Mouse (Mus musculus) midbrain, embryonic 12.5 days (tissue): ENCODE data around the gene Myrfl. TPM values are rescaled to one million over a fixed set of nuclear protein-coding genes. Genes with fewer than 3 reads are reported as not detected.

Experiments used
- ATAC-seq: fragments of 200-750 bp; cut with Nextera tagmentation; 2 replicates; pipeline ENCODE4 v1.8.0; 2017; ENCODE audit warnings: low read depth, moderate TSS enrichment, moderate library complexity; ENCODE audit not compliant: low FRiP score
- H3K27ac ChIP-seq: fragments of 300-500 bp; sonication (generic); replicated peaks from 2 replicates; pipeline ENCODE4 v1.5.1; 2016; ENCODE audit warnings: mild to moderate bottlenecking
- H3K27me3 ChIP-seq: fragments of 300-500 bp; sonication (generic); 2 replicates; pipeline ENCODE4 v1.6.1; 2016; ENCODE audit warnings: mild to moderate bottlenecking
- H3K36me3 ChIP-seq: fragments of 300-500 bp; sonication (generic); 2 replicates; pipeline ENCODE4 v1.6.1; 2016
- H3K4me1 ChIP-seq: fragments of 300-500 bp; sonication (generic); 2 replicates; pipeline ENCODE4 v1.6.1; 2016
- H3K4me2 ChIP-seq: fragments of 300-500 bp; sonication (generic); replicated peaks from 2 replicates; pipeline ENCODE4 v1.6.1; 2016; ENCODE audit warnings: mild to moderate bottlenecking, moderate library complexity
- H3K4me3 ChIP-seq: fragments of 300-500 bp; sonication (generic); 2 replicates; pipeline ENCODE4 v1.5.1; 2016; ENCODE audit warnings: mild to moderate bottlenecking
- H3K9ac ChIP-seq: fragments of 300-500 bp; sonication (generic); replicated peaks from 2 replicates; pipeline ENCODE4 v1.6.1; 2016; ENCODE audit warnings: mild to moderate bottlenecking, moderate library complexity
- H3K9me3 ChIP-seq: fragments of 300-500 bp; sonication (generic); 2 replicates; pipeline ENCODE4 v1.6.1; 2016; ENCODE audit warnings: mild to moderate bottlenecking
- WGBS: fragments of 180-500 bp; shearing (Covaris S2); methylation state at CpG from one replicate; pipeline ENCODE4 v1.1.7; 2016; 5-methylcytosine and 5-hydroxymethylcytosine counted together
- polyA plus RNA-seq: library from polyadenylated mRNA; unstranded; fragments of >200 nt; fragmentation: Nextera tagmentation; extraction: Ambion mirVana; gene quantifications from 2 replicates; pipeline ENCODE4 v1.2.1, GENCODE M21; 2016

The Myrfl gene
- polyA plus RNA-seq, 1 experiment from 2014 or later = 0.09 TPM

GRCm38 (mm10) chr10:116742696-116743095 lies 154.0 kb downstream of the Myrfl start:
- Histone ChIP-seq H3K27ac (no peak overlapping the region), H3K4me2 (no peak overlapping the region), H3K4me1 (no peaks in the 10 kb centered on the region), H3K9ac (no peak overlapping the region), H3K9me3 (no peaks in the 10 kb centered on the region), H3K27me3 (no peaks in the 10 kb centered on the region), H3K4me3 (no peak overlapping the region), H3K36me3 (no peaks in the 10 kb centered on the region)
- ATAC-seq = no peak
- 83% methylated on average over 2 of the region's 2 CpGs for WGBS

- no peaks in the 10 kb centered on the region for H3K9me3 ChIP-seq
- no peak for ATAC-seq
- no peak overlapping the region for H3K9ac ChIP-seq
- no peaks in the 10 kb centered on the region for H3K4me1 ChIP-seq
- no peaks in the 10 kb centered on the region for H3K27me3 ChIP-seq
- WGBS = 92% methylated on average over 8 of the region's 8 CpGs
- no peak overlapping the region for H3K4me3 ChIP-seq
- no peak overlapping the region for H3K4me2 ChIP-seq
- H3K27ac ChIP-seq = no peak overlapping the region
- no peaks in the 10 kb centered on the region for H3K36me3 ChIP-seq
Measured at GRCm38 (mm10) chr10:116742189-116742588, 154.5 kb downstream of the Myrfl start.

- Histone ChIP-seq H3K9ac (no peak overlapping the region), H3K9me3 (no peaks in the 10 kb centered on the region), H3K4me2 (no peak overlapping the region), H3K27me3 (no peaks in the 10 kb centered on the region), H3K27ac (no peak overlapping the region), H3K4me1 (no peaks in the 10 kb centered on the region), H3K4me3 (no peak overlapping the region), H3K36me3 (no peaks in the 10 kb centered on the region)
- peak; percentile 34; the same call in 1 of the 2 replicates for ATAC-seq
- 80% methylated on average over 6 of the region's 6 CpGs for WGBS
Measured at GRCm38 (mm10) chr10:116741343-116741742, 155.4 kb downstream of the Myrfl start.

- WGBS = 77% methylated on average over 7 of the region's 7 CpGs
- Histone ChIP-seq H3K4me1 (no peaks in the 10 kb centered on the region), H3K9me3 (no peaks in the 10 kb centered on the region), H3K27me3 (no peaks in the 10 kb centered on the region), H3K4me2 (no peak overlapping the region), H3K27ac (no peak overlapping the region), H3K9ac (no peak overlapping the region), H3K4me3 (no peak overlapping the region), H3K36me3 (no peaks in the 10 kb centered on the region)
- ATAC-seq = no peak
Measured at GRCm38 (mm10) chr10:116740073-116740472, 156.6 kb downstream of the Myrfl start.

GRCm38 (mm10) chr10:116738533-116738932 lies 158.2 kb downstream of the Myrfl start:
- no peak for ATAC-seq
- no peaks in the 10 kb centered on the region for H3K27me3 ChIP-seq
- H3K4me1 ChIP-seq = no peaks in the 10 kb centered on the region
- WGBS = 87% methylated on average over 8 of the region's 8 CpGs
- no peak overlapping the region for H3K27ac ChIP-seq
- H3K9me3 ChIP-seq = no peaks in the 10 kb centered on the region
- no peaks in the 10 kb centered on the region for H3K36me3 ChIP-seq
- H3K4me3 ChIP-seq = no peak overlapping the region
- H3K4me2 ChIP-seq = no peak overlapping the region
- no peak overlapping the region for H3K9ac ChIP-seq

GRCm38 (mm10) chr10:116735607-116736006 lies 161.1 kb downstream of the Myrfl start:
- Histone ChIP-seq H3K27me3 (no peaks in the 10 kb centered on the region), H3K27ac (no peak overlapping the region), H3K9ac (no peak overlapping the region), H3K9me3 (no peaks in the 10 kb centered on the region), H3K4me2 (no peak overlapping the region), H3K4me1 (no peaks in the 10 kb centered on the region), H3K4me3 (no peak overlapping the region), H3K36me3 (no peaks in the 10 kb centered on the region)
- ATAC-seq = no peak
- WGBS = 90% methylated on average over 8 of the region's 8 CpGs

GRCm38 (mm10) chr10:116733651-116734050 lies 163.1 kb downstream of the Myrfl start:
- H3K4me2 ChIP-seq = no peak overlapping the region
- H3K27me3 ChIP-seq = 0 out of 2 replicates have a peak, but pooled peaks cover 4% of the 10 kb centered on the region
- H3K9ac ChIP-seq = no peak overlapping the region
- H3K27ac ChIP-seq = no peak overlapping the region
- no peak for ATAC-seq
- WGBS = 85% methylated on average over 7 of the region's 7 CpGs
- no peaks in the 10 kb centered on the region for H3K36me3 ChIP-seq
- no peaks in the 10 kb centered on the region for H3K9me3 ChIP-seq
- no peak overlapping the region for H3K4me3 ChIP-seq
- no peaks in the 10 kb centered on the region for H3K4me1 ChIP-seq

GRCm38 (mm10) chr10:116730033-116730652 lies 166.6 kb downstream of the Myrfl start:
- peaks cover 8% of the 10 kb centered on the region; the same call in 1 of the 2 replicates for H3K4me1 ChIP-seq
- H3K9me3 ChIP-seq = no peaks in the 10 kb centered on the region
- ATAC-seq = no peak
- H3K27me3 ChIP-seq = peaks cover 16% of the 10 kb centered on the region; the same call in 1 of the 2 replicates
- no peak overlapping the region for H3K4me2 ChIP-seq
- H3K4me3 ChIP-seq = no peak overlapping the region
- H3K36me3 ChIP-seq = no peaks in the 10 kb centered on the region
- 62% methylated on average over 10 of the region's 10 CpGs for WGBS
- no peak overlapping the region for H3K9ac ChIP-seq
- H3K27ac ChIP-seq = no peak overlapping the region

- H3K36me3 ChIP-seq = no peaks in the 10 kb centered on the region
- 79% methylated on average over 7 of the region's 10 CpGs for WGBS
- H3K9me3 ChIP-seq = no peaks in the 10 kb centered on the region
- peaks cover 16% of the 10 kb centered on the region; the same call in 1 of the 2 replicates for H3K27me3 ChIP-seq
- no peak overlapping the region for H3K27ac ChIP-seq
- no peak overlapping the region for H3K4me2 ChIP-seq
- peaks cover 8% of the 10 kb centered on the region; the same call in 1 of the 2 replicates for H3K4me1 ChIP-seq
- ATAC-seq = no peak
- H3K4me3 ChIP-seq = no peak overlapping the region
- no peak overlapping the region for H3K9ac ChIP-seq
Measured at GRCm38 (mm10) chr10:116728860-116729259, 167.9 kb downstream of the Myrfl start.

GRCm38 (mm10) chr10:116727702-116728298 lies 168.9 kb downstream of the Myrfl start:
- Histone ChIP-seq H3K4me2 (0 out of 2 replicates have a peak overlapping the region, but pooled peaks have one; percentile 21), H3K27ac (no peak overlapping the region), H3K4me3 (no peak overlapping the region), H3K9ac (no peak overlapping the region), H3K4me1 (peaks cover 8% of the 10 kb centered on the region; the same call in 1 of the 2 replicates), H3K36me3 (no peaks in the 10 kb centered on the region), H3K9me3 (no peaks in the 10 kb centered on the region), H3K27me3 (peaks cover 16% of the 10 kb centered on the region; the same call in 1 of the 2 replicates)
- WGBS = 27% methylated on average over 14 of the region's 14 CpGs
- no peak for ATAC-seq
